Mouse (Mus musculus): Measurements from ENCODE around the gene Rps11.

- no peak for TF ChIP-seq POLR2A (IDR thresholded peaks at IDR 0.05; ENCODE audit: insufficient read length, low read depth)
- TF ChIP-seq REST (IDR thresholded peaks at IDR 0.05; ENCODE audit: insufficient read depth, insufficient read length) = no peak
- TF ChIP-seq E2F4 (IDR thresholded peaks at IDR 0.05; ENCODE audit: insufficient read depth) = no peak
- no peak for TF ChIP-seq MYOG (IDR thresholded peaks at IDR 0.05; ENCODE audit: control insufficient read depth in 1 of 3, insufficient read depth in 1 of 3, insufficient read length in 2 of 3, low read depth in 2 of 3)
- TF ChIP-seq MAX (IDR thresholded peaks at IDR 0.05; ENCODE audit: low read depth) = no peak
- no peak for TF ChIP-seq USF1 (IDR thresholded peaks at IDR 0.05; ENCODE audit: low read depth)
- TF ChIP-seq TCF12 (IDR thresholded peaks at IDR 0.05; ENCODE audit: insufficient read depth, poor library complexity, severe bottlenecking) = no peak
- no peak for TF ChIP-seq POLR2AphosphoS2 (IDR thresholded peaks at IDR 0.05; ENCODE audit: insufficient read length, low read depth)
- no peak for TF ChIP-seq SRF (IDR thresholded peaks at IDR 0.05; ENCODE audit: control insufficient read depth, insufficient read length, low read depth)
- TF ChIP-seq CEBPB (IDR thresholded peaks at IDR 0.05; ENCODE audit: insufficient read depth, poor library complexity, severe bottlenecking) = no peak
- no peak for TF ChIP-seq TCF3 (IDR thresholded peaks at IDR 0.05; ENCODE audit: insufficient read length, low read depth)
- no peak for TF ChIP-seq MYOD1 (IDR thresholded peaks at IDR 0.05; ENCODE audit: control insufficient read depth in 1 of 3, insufficient read length in 2 of 3, low read depth in 2 of 3)
These were observed 17.8 kb downstream of the Rps11 start for GRCm38 (mm10) chr7:45106441-45106840.

Measured in myocyte (in vitro differentiated cells).